Mouse (Mus musculus): ENCODE measurements around the gene Birc2.

Gene Birc2

DNA sequence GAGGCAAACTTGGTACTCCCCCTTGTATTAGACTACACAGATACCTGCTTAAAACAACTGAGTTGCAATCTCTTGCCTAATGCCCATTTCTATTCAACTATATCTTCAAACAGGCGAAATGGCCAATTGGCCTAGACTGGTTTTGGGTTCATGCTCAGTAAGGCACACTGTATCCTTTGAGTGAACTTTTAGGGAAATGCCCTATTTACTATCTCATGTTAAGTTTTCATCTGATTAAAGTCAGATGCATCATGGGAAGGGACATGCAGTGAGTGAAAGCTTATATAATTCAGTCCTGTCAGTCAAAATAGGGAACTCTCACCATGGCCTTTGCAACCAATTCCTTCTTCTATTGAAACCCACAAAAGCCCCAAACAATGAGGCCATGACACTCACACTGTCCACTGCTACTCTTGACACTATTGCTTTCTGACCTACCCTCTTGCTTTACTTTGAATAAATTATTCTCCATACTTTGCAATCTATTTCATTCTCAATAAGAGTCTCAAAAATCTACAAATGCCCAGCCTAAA is 9.9 kb upstream of the Birc2 start:
- no peak for DNase-seq (ENCODE audit: extremely low read depth, low read depth, low spot score)

DNA sequence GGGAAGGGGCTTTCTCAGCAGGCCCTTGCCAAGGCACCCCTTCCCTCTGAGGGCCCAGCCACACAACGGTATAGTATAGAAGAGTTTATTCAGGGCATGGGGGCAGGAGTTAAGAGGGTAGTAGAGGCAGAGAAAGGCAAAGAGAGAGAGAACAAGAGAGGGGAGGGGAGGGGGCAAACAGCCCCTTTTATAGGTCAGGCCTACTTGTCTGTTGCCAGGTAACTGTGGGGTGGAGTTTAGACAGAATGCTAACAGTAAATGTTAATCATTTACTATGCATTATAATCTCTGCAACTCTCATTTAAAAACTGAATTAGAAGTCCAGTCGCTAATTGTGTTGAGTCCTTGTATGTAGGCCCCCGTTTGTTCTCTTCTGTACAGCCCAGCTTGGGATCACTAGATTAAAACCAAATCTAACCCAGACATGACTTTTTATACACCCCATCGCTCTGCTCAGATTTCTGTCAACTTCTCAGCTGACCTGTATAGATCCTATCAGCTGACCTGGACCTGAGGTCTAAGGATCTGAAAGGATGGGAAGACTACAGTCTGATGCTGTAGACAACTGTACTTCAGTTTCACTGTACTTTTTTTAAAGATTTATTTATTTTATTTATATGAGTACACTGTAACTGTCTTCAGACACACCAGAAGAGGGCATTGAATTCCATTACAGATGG is 8.5 kb upstream of the Birc2 start:
- no peak for DNase-seq (ENCODE audit: extremely low read depth, low read depth, low spot score)

DNA sequence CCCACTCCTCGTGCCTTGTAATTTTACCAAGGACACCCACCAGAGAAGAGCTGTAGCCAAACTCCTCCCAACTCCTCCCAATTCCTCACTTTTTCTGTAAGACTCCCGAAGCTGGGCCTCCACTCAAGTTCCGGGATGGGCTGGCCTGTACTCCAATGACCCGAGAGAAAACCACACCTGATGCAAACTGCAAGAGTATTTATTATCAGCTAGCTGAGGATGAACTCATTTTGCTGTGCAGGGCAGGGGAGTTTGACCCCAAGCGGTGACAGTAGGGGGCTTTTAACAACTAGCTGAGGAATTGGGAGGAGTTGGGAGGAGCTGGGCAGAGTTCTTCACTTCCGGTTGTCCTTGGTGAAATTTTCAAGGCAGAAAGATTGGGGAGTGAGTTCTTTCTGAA is 4.4 kb upstream of the Birc2 start:
- no peak for DNase-seq (ENCODE audit: extremely low read depth, low read depth, low spot score)

DNA sequence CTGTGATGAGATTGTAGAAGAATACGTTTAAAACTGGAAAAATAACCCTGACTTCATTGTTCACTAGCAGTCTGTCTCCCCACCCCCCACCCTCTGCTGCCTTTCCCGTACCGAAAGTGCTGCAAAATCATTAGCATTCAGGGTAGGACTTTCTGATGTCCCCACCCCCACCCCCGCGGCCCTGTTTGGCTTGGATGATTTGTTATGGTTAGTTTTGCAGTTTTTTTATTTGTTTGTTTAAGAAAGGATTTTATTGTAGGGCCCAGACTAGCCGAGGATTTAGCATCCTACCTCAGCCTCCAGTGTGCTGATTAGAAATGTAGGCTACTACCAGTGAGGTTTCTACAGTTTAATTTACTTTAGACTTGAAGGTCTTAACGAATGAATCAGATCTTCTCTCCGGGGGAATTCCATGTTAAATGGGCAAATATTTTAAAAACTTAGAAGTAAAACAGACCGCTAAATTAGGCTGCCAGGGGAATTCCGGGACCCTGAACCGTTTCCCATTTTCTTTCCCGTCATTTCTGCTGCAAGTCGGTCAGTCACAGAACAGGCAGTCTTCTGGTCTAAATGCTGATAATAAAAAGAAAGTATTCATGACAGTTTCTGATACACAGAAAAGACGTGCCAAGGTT is 1.1 kb upstream of the Birc2 start:
- no peak for DNase-seq (ENCODE audit: extremely low read depth, low read depth, low spot score)

DNA sequence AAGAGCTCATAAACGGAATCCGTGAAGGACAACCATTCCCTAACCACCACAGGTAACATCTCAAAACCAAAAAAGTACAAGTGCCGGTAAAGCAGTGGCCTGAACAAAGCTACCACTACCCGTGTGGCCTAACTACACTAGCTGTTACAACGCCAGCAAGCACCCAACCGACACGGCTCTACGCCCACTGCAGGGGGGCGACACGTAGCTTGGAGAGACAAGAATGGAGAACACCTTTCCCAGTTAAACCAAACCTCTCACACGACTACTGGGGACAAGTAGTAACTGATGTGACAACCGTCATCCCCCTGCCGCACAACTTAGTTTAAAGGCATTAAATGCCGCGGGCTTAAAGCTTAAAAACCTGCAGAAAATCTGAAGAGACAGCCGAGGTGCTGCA is 533 bp downstream of the Birc2 start:
- DNase-seq (ENCODE audit: extremely low read depth, low read depth, low spot score): no peak

DNA sequence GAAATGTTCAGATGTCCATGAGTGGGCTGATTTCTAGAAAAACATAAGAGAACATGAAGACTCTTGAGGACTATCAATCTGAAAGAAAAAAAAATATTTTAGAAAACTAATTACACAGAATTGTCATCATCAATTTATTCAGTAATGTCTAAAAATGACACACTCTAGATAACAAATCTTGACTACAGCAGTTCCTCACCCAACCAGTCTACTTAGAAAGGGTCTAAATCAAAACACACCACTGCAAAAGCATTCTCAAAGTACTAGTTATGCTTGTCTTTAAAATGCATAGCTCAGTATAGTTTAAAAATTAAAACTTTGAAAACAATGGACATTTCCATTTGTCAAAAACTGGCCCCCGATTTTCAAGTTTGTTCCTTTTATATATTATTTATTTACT is 1.6 kb downstream of the Birc2 start:
- no peak for DNase-seq (ENCODE audit: extremely low read depth, low read depth, low spot score)

DNA sequence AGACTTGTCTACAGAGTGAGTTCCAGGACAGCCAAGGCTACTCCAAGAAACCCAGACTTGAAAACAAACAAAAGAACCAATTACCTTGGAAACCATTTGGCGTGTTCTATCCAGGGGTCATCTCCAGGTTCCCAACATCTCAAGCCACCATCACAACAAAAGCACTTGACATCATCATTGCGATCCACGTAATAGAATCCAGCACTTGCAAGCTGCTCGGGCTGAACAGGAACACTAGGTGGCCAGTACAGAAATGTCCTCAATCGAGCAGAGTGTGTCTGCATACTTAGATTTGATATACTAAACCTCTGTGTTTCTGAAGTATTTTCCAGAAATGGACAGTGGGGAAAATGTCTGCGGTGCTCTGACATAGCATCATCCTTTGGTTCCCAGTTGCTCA is 3.4 kb downstream of the Birc2 start:
- DNase-seq (ENCODE audit: extremely low read depth, low read depth, low spot score): no peak

DNA sequence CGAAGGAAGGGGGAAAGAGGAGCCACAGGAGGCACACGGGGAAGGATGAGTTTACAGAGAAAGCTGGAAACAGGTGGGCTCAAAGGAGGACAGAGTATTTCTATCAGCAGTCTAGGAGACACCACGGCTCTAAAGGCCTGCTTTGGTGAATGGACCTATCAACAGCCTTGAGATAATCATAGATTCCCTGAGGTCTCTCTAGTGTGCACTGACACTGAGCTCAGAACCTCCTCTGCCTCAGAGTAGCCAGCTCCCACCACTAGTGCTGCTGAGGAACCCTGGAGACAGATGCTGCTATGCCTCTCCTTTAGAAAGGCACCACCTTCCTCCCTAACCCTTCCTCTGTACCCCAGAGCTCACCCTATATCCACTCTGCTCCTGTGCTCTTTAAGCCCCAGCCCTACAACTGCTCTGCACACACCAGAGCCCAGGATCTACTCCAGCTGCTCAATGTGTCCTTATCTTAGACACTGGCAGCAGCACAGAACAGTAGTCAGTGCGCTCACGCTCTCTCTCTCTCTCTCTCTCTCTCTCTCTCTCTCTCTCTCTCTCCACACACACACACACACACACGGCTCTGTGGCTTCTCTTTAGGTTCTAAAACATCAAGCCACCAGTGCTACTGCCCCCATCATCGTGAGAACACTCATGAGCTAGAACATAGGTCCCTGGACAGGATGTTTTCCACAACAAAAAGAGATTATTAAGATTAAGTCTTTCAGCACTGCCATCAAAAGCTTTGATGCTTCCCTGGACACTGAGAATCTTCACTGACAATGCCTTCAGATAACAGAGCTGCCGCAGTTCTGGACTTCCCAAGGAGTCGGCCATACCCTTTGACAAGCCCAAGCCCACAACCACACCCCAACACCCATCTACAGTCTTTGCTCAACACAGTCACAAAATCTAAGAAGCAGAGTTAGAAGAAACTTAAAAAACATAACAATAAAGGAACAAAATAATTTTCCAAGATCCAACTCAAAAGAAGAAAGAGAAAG is 7.0 kb downstream of the Birc2 start:
- DNase-seq (ENCODE audit: extremely low read depth, low read depth, low spot score): no peak

DNA sequence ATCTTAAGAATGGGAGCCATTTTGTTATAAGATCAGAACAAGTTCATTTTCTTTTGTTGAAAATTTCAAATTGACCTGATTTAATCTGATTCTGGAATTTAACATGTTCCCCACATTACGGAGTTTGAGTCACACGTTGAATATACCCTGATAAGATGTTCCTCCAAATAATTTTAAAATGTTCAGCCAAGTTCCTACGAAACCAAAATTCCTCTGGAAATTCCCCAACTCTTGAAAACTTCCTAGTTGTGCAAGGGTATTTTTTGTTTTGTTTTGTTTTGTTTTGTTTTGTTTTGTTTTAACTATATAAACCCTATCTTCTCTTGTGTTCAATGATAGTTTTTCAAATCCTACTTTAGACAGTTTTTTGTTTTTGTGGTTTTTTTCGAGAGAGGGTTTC is 8.2 kb downstream of the Birc2 start:
- no peak for DNase-seq (ENCODE audit: extremely low read depth, low read depth, low spot score)

DNA sequence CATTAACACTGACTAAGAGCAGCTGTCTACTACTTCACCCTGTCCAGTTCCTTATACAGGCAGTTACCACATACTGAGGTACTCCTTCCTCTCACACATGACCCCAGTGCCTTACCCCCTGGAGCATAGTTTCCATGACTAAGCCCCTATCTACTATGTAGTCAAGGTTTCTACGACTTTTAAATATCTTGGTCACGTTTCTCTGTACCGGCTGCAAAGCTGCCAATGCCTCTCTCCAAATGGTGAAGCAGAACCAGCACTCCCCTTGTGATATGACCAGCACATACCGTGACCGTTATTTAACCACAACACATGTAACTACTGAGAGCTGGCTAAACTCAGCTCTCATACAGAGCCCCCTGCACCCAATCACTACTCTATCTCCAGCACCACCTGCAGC is 11.9 kb downstream of the Birc2 start:
- DNase-seq (ENCODE audit: extremely low read depth, low read depth, low spot score): no peak

DNA sequence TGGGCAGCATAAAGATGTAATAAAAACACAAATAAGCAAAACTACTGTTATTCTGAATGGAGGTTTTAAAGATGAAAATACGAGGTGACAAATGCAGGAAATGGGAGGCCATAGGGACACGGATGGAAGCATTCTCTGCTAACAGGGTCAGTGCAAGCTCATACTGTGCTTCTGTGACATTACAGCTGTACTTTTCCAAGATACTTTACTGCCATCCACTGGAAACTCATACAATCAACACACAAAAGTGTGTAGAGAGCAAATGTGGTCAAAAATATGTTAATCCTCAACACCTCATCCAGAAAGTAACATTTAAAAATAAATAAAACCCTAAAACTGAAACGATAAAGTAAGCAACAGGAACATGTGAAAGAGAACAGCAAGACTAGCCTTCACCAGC is 14.1 kb downstream of the Birc2 start:
- no peak for DNase-seq (ENCODE audit: extremely low read depth, low read depth, low spot score)

DNA sequence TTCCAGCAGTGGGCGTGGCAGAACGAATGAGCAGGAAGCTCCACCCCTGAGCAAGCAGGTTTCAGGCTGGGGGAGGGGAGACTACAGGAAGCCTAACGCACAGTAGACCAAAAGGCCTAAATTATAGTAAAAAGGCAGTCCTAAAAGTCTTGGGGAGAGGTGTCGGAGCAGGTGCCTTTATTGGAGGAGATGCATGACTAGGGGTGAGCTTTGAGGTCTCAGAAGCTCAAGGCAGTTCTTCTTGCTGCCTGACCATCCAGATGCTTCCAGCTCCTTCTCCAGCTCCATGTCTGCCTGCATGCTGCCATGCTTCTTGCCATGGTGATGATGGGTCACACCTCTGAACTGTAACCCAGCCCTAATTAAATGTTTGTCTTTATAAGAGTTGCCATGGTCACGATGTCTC is 31.8 kb downstream of the Birc2 start:
- DNase-seq (ENCODE audit: extremely low read depth, low read depth, low spot score): no peak

DNA sequence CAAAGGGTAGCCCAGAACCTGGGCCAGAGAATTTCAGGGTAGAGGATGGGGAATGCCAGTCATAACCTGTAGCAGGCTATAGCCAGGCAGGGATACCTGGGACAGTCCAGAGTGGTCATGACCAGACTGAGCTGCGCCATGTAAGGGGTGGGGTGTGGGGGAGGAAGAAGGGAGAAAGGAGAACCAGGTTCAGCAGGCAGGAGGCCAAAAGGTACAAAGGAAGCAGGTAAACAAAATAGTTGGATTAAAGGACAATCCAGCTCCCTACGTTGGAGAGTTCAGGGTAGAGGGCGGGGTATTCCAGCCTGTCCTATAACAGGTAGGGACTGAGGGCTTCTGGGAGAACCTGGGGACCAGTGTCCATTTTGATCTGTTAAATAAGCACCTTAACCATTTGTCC is 38.3 kb downstream of the Birc2 start:
- no peak for DNase-seq (ENCODE audit: extremely low read depth, low read depth, low spot score)

DNA sequence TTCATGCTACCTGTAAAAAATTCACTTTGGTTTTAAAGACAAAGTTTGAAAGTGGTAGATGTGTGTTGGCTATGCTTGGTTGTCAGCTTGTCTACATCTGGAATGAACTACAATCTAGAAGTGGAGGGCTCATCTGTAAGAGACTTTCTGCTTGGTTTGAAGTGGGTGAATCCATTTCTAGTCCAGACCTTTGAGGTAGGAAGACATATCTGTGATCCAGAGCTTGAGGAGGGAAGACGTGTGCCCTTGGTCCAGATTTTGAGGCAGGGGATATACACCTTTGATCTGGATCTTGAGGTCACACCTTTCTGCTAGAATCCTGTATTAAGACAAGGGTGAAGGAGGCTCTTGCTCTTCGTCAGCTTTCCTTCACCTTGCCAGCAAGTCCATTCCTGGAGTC is 39.3 kb downstream of the Birc2 start:
- DNase-seq (ENCODE audit: extremely low read depth, low read depth, low spot score): no peak

DNA sequence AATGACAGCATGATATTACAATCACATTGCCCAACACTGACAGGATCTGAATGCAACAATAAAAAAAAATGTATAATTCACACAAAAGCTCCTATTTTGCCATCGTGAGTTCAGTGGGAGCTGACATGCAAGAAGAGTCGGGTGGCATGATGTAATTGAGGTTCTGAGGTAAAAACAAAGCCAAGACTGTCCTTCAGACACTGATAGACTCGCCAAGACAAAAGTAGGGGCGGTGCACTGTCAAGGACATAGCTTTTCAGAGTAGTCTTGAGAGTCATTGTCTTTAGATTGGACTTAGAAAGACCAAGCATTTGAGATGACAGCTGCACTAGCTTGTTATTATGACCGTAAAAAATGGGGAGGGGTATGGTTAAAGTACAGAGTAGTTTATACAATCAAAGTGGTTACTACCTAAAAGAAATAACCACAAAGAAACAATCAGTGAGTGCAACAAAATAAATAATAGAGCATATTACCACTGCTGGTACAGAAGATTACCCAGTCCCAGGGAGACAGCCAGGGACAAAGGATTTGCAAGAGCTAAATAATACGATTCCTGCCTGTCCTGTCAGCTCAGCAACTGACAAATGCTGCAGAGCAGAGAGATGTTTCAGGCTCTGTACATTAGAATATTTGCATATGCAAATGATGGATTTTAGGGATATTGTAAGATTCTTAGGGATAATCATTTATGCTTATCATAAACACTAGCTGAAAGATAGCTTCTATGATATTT is 40.6 kb downstream of the Birc2 start:
- no peak for DNase-seq (ENCODE audit: extremely low read depth, low read depth, low spot score)

DNA sequence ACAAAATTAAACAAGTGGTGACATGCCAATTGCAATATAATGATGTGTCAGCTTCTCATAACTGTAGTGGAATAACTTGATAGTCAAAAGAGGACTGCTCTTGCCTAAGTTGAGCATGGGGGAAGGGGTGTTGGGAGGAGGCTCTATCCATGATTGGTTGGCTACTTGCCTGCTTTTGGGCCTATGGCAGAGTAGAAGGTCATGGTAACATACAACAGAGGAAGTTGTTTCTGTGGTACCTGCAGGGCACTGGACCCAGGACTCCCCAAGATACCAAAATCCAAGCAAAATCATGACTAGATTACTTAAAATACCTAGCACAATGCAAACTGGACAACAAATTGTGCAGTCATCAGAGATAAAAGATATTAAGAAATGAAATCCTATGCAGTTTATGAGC is 41.3 kb downstream of the Birc2 start:
- DNase-seq (ENCODE audit: extremely low read depth, low read depth, low spot score): no peak

DNA sequence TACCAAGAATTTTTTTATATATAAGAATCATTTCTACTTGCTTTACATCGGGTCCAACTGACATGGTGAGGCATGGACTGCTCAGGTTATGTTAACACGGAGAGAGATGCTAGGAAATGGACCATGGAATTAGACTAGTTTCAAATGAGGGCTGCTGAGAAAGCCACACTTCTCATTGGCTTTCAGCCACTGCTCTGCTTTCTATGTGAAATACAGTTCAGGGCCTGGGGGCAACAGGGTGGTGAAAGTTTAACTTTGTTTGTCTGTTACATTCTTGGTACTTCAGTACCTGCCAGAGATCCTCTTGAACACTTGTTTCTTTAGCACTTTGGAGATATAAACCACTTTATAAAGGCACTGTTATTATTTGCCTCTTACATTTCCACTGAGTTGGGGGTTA is 43.3 kb downstream of the Birc2 start:
- DNase-seq (ENCODE audit: extremely low read depth, low read depth, low spot score): no peak

DNA sequence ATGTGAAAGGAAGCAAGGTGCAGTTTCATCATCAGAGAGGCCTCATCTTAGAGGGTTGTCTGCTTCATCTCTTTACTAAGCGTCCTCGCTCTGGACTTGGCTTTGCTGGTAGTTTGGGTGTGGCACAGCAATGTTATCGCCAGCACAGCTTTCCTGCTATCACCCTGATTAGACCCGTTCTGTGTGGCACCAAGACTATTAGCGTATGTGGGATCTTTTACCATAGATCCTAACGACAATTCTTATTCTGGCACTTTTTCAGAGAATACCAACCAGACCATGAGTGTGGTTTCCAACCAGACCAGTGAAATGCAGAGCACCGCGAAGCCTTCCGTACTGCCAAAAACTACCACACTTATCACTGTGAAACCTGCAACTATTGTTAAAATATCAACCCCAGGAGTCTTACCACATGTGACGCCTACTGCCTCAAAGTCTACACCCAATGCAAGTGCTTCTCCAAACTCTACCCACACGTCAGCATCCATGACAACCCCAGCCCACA is 46.2 kb downstream of the Birc2 start:
- DNase-seq (ENCODE audit: extremely low read depth, low read depth, low spot score): no peak

DNA sequence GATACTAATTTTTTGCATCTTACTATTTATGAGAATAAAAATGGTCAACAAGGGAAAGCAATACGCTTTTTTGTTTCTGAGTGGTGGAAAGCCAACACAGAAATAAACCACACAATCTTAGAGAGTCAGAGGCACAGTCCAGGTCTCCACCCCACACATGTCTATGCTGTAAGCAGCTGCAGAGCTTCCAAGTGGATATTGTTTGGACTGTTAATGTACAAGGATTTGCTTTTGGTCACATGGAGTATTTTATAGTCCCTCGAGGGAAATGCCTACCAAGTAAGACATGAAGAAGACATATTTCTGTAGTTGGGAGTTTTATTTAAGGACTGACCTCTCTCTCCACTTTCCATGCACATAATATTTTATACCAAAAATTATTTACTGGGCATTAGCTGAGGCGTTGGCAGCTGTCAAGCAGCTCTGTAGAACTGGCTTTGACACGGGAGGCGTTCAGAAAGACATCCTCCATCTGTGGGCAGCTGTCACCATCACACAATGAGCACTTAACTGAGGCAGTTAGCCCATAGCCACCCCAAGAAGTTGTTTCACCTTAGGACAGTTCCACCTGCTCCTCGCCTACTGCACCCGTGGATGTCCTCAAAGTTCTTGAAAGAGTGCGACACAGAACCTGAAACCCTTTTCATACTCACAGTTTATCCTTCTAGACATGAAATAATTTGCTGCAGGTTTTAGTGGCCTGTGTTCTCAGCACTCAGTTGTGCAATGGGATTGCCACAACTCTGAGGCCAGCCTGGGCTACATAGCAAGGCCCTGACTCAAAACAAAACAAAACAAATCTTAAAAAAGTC is 46.9 kb downstream of the Birc2 start:
- DNase-seq (ENCODE audit: extremely low read depth, low read depth, low spot score): no peak

DNA sequence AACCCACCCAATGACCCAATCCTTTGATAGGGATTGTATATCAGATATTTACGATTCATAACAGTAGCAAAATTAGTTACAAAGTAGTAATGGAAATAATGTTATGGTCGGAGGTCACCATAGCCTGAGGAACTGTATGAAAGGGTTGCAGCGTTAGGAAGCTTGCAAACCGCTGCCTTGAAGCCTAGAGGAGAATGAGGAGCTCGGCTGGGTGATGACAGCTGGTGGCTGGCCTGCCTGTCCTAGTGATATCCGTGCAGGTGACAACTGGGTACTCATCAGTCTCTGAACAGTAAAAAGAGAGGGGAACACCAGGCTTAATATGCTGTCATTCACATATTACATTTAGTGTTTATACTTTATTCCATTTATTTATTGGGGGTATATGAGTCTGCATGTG is 48.5 kb downstream of the Birc2 start:
- DNase-seq (ENCODE audit: extremely low read depth, low read depth, low spot score): no peak
